Mouse (Mus musculus): ENCODE results near the gene Homez.

DNA sequence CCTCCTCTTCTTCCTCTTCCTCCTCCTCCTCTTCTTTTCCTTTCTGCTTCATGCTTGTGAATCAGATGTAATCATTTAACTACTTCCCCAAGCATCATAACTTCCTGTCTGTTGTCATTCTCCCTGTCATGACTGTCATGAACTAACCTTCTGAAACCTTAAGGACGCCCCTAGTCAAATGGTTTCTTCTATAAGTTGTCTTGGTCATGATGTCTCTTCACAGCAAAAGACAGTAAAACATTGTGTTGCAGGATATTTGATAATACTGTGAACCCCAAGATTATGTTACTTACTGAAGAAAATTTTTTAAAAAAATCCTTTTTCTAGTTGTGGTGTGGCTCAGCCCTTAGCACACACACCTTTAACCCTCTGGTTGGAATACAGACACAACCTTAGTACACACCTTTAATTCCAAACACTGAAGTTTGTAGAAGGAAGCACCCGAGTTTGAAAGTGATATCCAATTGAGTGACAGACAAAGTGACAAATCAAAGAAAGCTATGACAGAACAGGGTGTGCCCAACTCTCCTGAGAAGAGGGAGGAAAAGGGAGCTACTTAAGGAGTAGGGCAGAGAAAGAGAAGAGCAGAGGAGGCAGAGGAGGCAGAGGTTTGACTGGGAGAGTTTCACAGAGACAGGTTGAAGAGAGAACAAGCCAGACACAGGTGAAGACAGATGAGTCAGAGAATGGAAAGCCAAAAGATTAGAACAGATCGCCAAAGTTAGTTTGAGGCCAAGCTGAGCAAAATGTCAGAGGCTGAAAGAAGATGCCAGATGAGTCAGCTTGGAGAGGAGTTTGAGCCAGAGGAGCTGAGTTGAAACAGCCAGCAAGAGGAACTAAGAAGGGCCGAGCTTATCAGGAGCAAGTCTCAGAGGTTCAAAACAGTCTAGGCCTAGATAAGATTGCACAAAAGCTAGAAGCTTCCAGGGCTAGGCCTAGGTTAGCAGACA, 61.8 kb downstream of the Homez start:
- TF ChIP-seq CTCF (IDR thresholded peaks at IDR 0.05; ENCODE audit: low read depth) (no peak), EP300 (optimal IDR thresholded peaks at IDR 0.05) (no peak)
